Mouse (Mus musculus): ENCODE results near the gene Anxa1. TPM values are rescaled to one million over a fixed set of nuclear protein-coding genes. Genes with fewer than 3 reads are reported as not detected.

The Anxa1 gene
- polyA plus RNA-seq (2014; fragmentation: Nextera tagmentation; extraction: Ambion mirVana): 39.8 and 44.5 TPM in 2 replicates

DNA sequence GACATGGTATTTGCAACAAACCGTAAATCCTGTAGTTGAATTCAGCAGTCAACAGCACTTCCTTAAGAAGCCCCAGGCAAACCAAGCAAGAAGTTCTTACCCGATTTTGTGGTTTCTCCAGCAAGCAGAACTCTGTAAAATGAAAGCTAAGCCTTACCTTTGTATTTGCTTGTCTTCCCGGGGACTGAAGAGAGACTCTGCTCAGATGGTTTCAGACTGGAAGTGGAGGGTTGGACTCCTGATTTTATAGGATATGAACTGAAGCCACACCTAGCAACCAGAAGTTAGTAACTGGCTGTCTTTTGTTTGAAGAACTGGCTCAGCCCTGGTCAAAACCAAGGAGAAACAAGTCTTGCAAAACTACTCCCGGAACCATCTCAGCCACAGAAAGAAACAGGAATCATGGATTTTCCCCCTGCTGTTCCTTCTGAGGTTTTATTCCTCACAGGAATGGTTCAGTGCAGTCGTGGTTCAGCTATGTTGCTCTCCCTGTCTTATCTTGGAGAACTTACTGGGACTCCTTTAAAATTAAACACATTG is at the start of gene Anxa1:
Gene Anxa1 (minus strand): TSS at position 490 of the 540 bp plus-strand sequence.
- DNase-seq (ENCODE audit: low spot score) (peak; percentile 54), ATAC-seq (replicated peaks; ENCODE audit: low FRiP score, low TSS enrichment, low read depth) (no peak)
- Histone ChIP-seq H3K9ac (ENCODE audit: low read length) (no peak within 1 kb of the TSS), H3K27me3 (replicated peaks; ENCODE audit: control insufficient read depth, insufficient read depth, low read length) (no peaks in the 10 kb centered on the region), H3K36me3 (ENCODE audit: control insufficient read depth, insufficient read depth, low read length) (no peaks in the 10 kb centered on the region), H3K4me2 (ENCODE audit: low read length) (peak within 1 kb of the TSS; percentile 35), H3K4me1 (replicated peaks; ENCODE audit: control insufficient read depth, insufficient read depth, low read length) (0 out of 2 replicates have a peak, but pooled peaks cover 3% of the 10 kb centered on the region), H3K9me3 (ENCODE audit: control insufficient read depth, low read length) (no peaks in the 10 kb centered on the region), H3K27ac (ENCODE audit: low read depth) (peak within 1 kb of the TSS; percentile 59; the same call in 1 of the 2 replicates), H3K4me3 (ENCODE audit: low read depth, low read length) (peak within 1 kb of the TSS; percentile 20; the same call in 1 of the 2 replicates)
- 47% methylated on average over 5 of the region's 5 CpGs for WGBS

DNA sequence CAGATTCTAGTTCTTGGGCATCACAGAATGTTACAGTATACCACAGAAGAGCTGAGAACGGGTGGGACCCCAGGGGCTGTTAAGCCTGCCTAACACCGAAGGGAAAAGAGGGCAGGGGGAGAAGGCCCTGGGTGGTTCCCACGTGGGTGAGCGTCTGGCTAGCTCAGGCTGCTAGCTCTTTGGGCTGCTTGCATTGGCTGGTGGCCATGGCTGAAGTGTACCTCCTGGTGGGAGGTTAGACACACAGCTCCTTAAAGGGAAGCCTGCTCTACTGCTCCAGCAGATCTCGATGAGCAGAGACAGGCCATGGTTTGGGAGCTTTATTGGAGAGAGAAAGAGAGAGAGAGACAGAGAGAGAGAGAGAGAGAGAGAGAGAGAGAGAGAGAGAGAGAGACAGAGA is 46.3 kb upstream of the Anxa1 start:
- WGBS: 59% methylated on average over 5 of the region's 5 CpGs
- Histone ChIP-seq H3K9ac (ENCODE audit: low read length) (no peak overlapping the region), H3K4me1 (replicated peaks; ENCODE audit: control insufficient read depth, insufficient read depth, low read length) (no peaks in the 10 kb centered on the region), H3K27me3 (replicated peaks; ENCODE audit: control insufficient read depth, insufficient read depth, low read length) (no peaks in the 10 kb centered on the region), H3K27ac (ENCODE audit: low read depth) (no peak overlapping the region), H3K36me3 (ENCODE audit: control insufficient read depth, insufficient read depth, low read length) (no peaks in the 10 kb centered on the region), H3K4me3 (ENCODE audit: low read depth, low read length) (no peak overlapping the region), H3K4me2 (ENCODE audit: low read length) (no peak overlapping the region), H3K9me3 (ENCODE audit: control insufficient read depth, low read length) (no peaks in the 10 kb centered on the region)
- ATAC-seq (replicated peaks; ENCODE audit: low FRiP score, low TSS enrichment, low read depth) (no peak), DNase-seq (ENCODE audit: low spot score) (no peak)

DNA sequence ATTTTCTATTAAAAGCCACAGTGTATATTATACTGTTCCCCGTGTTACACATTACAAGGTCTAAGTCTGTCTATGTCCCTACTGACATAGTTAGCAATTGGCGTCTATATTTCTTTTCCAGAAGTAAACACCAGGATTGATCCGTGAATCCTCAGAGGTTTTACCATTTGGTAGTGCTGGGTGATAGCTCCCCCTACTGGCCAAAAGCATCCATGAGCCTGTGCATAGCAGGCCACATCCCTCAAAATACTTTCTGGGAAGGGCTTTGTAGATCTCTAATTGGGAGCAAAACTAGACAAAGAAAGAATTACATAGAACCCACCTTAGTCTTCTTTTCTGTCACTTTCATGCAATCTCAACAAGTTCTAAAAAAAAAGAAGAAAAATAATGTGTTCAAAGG is 43.8 kb upstream of the Anxa1 start:
- Histone ChIP-seq H3K9ac (ENCODE audit: low read length) (no peak overlapping the region), H3K4me3 (ENCODE audit: low read depth, low read length) (no peak overlapping the region), H3K36me3 (ENCODE audit: control insufficient read depth, insufficient read depth, low read length) (no peaks in the 10 kb centered on the region), H3K9me3 (ENCODE audit: control insufficient read depth, low read length) (no peaks in the 10 kb centered on the region), H3K27me3 (replicated peaks; ENCODE audit: control insufficient read depth, insufficient read depth, low read length) (no peaks in the 10 kb centered on the region), H3K4me2 (ENCODE audit: low read length) (no peak overlapping the region), H3K4me1 (replicated peaks; ENCODE audit: control insufficient read depth, insufficient read depth, low read length) (no peaks in the 10 kb centered on the region), H3K27ac (ENCODE audit: low read depth) (no peak overlapping the region)
- ATAC-seq (replicated peaks; ENCODE audit: low FRiP score, low TSS enrichment, low read depth) (peak; percentile 58; the same call in 1 of the 2 replicates), DNase-seq (ENCODE audit: low spot score) (peak; percentile 73)
- 4% methylated on average over 3 of the region's 3 CpGs for WGBS

DNA sequence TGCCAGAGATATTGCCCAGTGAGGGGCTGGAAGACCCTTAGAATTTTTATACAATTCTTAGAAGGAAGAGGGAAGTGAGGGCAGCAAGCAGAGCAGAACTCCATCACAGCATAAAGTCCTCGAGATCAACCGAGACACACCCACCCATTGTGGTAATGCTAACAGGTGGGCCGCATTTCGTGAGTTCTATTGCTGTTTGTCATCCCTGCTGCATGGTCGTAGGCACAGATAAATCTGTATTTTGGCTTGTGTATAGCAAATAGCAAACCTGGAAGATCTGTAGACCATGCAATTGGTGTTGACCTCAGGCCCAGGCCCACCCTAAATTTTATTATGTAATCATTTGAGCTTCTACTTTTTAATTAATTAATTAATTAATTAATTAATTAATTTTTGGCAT is 43.2 kb upstream of the Anxa1 start:
- H3K4me1 ChIP-seq (replicated peaks; ENCODE audit: control insufficient read depth, insufficient read depth, low read length): no peaks in the 10 kb centered on the region
- H3K9me3 ChIP-seq (ENCODE audit: control insufficient read depth, low read length): no peaks in the 10 kb centered on the region
- ATAC-seq (replicated peaks; ENCODE audit: low FRiP score, low TSS enrichment, low read depth): no peak
- H3K27ac ChIP-seq (ENCODE audit: low read depth): no peak overlapping the region
- 73% methylated on average over 5 of the region's 5 CpGs for WGBS
- no peaks in the 10 kb centered on the region for H3K36me3 ChIP-seq (ENCODE audit: control insufficient read depth, insufficient read depth, low read length)
- H3K4me3 ChIP-seq (ENCODE audit: low read depth, low read length): no peak overlapping the region
- DNase-seq (ENCODE audit: low spot score): no peak
- no peaks in the 10 kb centered on the region for H3K27me3 ChIP-seq (replicated peaks; ENCODE audit: control insufficient read depth, insufficient read depth, low read length)
- H3K4me2 ChIP-seq (ENCODE audit: low read length): no peak overlapping the region
- H3K9ac ChIP-seq (ENCODE audit: low read length): no peak overlapping the region

DNA sequence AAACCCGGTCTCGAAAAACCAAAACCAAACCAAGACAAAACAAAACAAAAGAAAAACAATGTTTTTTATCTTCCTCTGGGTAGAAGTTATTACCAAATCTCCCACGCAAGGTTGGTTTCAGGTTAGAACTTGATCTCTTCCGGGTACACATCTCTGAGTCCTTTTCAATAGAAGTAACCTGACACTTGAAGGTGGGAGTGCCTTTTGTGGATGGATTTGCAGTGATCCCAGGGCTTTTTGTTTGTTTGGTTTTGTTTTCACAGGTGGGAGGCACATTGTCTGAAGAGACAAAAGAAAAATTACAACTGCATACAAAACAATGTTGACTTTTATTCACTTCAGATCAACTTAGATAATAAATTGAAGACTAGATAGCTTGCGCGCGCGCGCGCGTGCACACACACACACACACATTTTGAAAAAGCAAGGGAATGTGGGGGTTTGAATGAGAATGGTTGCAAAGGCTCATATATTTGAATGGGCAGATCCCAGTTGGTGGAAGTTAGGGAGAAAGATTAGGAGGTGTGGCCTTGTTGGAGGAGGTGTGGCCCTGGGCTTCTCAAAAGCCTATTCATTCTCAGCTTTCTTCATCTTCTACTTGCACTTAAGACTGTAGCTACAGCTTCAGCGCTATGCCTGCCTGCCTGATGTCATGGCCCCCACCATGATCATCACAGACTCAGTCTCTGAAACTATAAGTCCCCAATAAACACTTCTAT is 35.9 kb upstream of the Anxa1 start:
- Histone ChIP-seq H3K36me3 (ENCODE audit: control insufficient read depth, insufficient read depth, low read length) (no peaks in the 10 kb centered on the region), H3K4me2 (ENCODE audit: low read length) (no peak overlapping the region), H3K4me1 (replicated peaks; ENCODE audit: control insufficient read depth, insufficient read depth, low read length) (no peaks in the 10 kb centered on the region), H3K9me3 (ENCODE audit: control insufficient read depth, low read length) (no peaks in the 10 kb centered on the region), H3K27ac (ENCODE audit: low read depth) (no peak overlapping the region), H3K9ac (ENCODE audit: low read length) (no peak overlapping the region), H3K27me3 (replicated peaks; ENCODE audit: control insufficient read depth, insufficient read depth, low read length) (no peaks in the 10 kb centered on the region), H3K4me3 (ENCODE audit: low read depth, low read length) (no peak overlapping the region)
- 75% methylated on average over 12 of the region's 12 CpGs for WGBS
- ATAC-seq (replicated peaks; ENCODE audit: low FRiP score, low TSS enrichment, low read depth) (no peak), DNase-seq (ENCODE audit: low spot score) (no peak)

DNA sequence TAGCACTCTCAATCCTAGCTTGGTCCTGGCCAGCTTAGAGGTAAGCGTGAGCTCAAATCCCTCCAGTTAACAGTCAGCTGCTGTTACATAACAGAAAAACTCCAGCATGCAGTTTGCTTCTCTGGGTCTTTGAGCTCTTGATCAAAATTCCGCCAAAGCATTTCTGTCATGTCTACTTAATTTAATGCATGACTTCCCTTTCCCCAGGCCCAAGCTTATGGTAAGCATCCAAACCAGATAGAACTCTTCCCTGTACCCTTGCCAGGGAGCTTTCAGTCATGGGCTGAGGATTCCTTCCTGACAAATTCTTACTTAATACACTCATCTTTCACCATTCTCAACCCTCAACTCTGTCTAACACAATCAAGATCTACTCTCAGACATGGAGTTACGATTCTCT is 20.5 kb upstream of the Anxa1 start:
- Histone ChIP-seq H3K9me3 (ENCODE audit: control insufficient read depth, low read length) (no peaks in the 10 kb centered on the region), H3K9ac (ENCODE audit: low read length) (no peak overlapping the region), H3K36me3 (ENCODE audit: control insufficient read depth, insufficient read depth, low read length) (no peaks in the 10 kb centered on the region), H3K27me3 (replicated peaks; ENCODE audit: control insufficient read depth, insufficient read depth, low read length) (no peaks in the 10 kb centered on the region), H3K27ac (ENCODE audit: low read depth) (no peak overlapping the region), H3K4me1 (replicated peaks; ENCODE audit: control insufficient read depth, insufficient read depth, low read length) (no peaks in the 10 kb centered on the region), H3K4me2 (ENCODE audit: low read length) (no peak overlapping the region), H3K4me3 (ENCODE audit: low read depth, low read length) (no peak overlapping the region)
- 84% methylated on average over 3 of the region's 3 CpGs for WGBS
- DNase-seq (ENCODE audit: low spot score) (no peak), ATAC-seq (replicated peaks; ENCODE audit: low FRiP score, low TSS enrichment, low read depth) (no peak)

DNA sequence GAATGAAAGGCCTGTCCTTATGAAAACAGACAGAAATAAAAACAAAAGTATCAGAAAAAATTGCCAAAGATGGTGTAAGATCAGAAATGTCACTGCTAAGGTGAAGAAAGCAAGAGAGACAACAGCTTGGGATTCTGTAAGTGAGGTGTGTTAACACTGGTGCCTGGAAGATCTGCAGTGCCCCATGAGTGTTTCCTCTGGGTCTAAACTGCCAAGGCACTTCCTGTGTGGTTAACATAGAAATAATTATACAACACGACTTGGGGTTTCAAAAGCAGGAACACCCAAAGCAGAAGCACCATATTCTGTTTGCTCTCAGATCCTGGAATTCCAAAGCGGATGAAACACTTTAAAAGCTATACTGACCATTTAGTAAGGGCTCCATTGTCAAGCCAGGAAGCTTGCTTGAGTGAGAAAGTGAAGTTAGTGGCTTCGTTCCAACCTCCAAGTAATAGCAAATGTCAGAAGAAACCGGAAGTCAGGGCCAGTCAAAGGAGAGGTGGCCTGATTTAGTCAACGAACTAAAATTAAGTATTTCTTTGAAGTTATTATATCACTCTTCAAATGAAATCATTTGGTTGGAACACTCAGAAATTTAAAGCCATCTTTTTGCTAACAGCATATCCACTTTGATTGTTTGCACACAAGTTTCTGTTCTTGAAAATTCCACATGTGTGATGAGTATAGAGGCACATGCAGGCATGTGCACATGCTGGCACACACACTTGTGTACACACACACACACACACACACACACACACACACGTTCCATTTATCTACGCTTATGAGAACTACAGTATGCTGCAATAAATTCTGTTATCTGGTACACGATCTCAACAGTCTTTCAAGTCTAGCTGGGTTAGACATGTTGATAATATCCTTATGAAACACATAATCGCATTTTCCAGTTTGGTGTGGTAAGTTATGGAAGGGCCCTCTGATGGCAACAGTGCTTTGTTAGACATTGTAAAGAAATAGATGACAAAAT is 19.1 kb upstream of the Anxa1 start:
- ATAC-seq (replicated peaks; ENCODE audit: low FRiP score, low TSS enrichment, low read depth) (no peak), DNase-seq (ENCODE audit: low spot score) (no peak)
- H3K4me1 ChIP-seq (replicated peaks; ENCODE audit: control insufficient read depth, insufficient read depth, low read length): no peaks in the 10 kb centered on the region
- no peak overlapping the region for H3K4me2 ChIP-seq (ENCODE audit: low read length)
- H3K36me3 ChIP-seq (ENCODE audit: control insufficient read depth, insufficient read depth, low read length): no peaks in the 10 kb centered on the region
- 68% methylated on average over 9 of the region's 9 CpGs for whole genome bisulfite sequencing
- H3K9me3 ChIP-seq (ENCODE audit: control insufficient read depth, low read length): no peaks in the 10 kb centered on the region
- no peaks in the 10 kb centered on the region for H3K27me3 ChIP-seq (replicated peaks; ENCODE audit: control insufficient read depth, insufficient read depth, low read length)
- no peak overlapping the region for H3K9ac ChIP-seq (ENCODE audit: low read length)
- no peak overlapping the region for H3K27ac ChIP-seq (ENCODE audit: low read depth)
- no peak overlapping the region for H3K4me3 ChIP-seq (ENCODE audit: low read depth, low read length)

DNA sequence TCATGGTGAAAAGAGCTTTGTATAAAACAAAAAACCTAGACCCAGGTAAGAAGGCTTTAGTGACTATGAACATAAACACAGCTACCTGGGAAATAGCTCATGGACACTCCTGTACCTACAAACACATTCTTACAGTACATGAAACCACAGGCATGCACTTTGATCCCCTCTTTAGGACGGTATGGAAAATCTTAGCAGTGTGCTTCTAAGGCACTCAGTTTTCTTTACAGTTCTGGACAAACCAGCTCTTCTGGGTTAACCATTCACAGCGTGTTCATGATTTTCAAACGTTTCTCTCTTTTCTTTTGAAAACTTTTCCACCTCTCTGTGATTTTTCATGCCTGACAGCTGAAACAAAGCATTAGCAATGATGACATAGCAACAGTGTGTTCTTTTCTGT is 15.7 kb upstream of the Anxa1 start:
- Histone ChIP-seq H3K4me2 (ENCODE audit: low read length) (no peak overlapping the region), H3K9ac (ENCODE audit: low read length) (no peak overlapping the region), H3K4me1 (replicated peaks; ENCODE audit: control insufficient read depth, insufficient read depth, low read length) (no peaks in the 10 kb centered on the region), H3K9me3 (ENCODE audit: control insufficient read depth, low read length) (no peaks in the 10 kb centered on the region), H3K27me3 (replicated peaks; ENCODE audit: control insufficient read depth, insufficient read depth, low read length) (no peaks in the 10 kb centered on the region), H3K4me3 (ENCODE audit: low read depth, low read length) (no peak overlapping the region), H3K36me3 (ENCODE audit: control insufficient read depth, insufficient read depth, low read length) (no peaks in the 10 kb centered on the region), H3K27ac (ENCODE audit: low read depth) (no peak overlapping the region)
- no peak for DNase-seq (ENCODE audit: low spot score)
- ATAC-seq (replicated peaks; ENCODE audit: low FRiP score, low TSS enrichment, low read depth): 0 out of 2 replicates have a peak, but pooled peaks have one; percentile 58
- 45% methylated on average over 3 of the region's 3 CpGs for WGBS

All from intestine, embryonic 14.5 days (tissue).